Mouse (Mus musculus): ENCODE measurements around the gene Pclo.

GRCm38 (mm10) chr5:14522006-14522405 is 7.3 kb downstream of the Pclo start:
- no peak for TF ChIP-seq CTCF (IDR thresholded peaks at IDR 0.05; ENCODE audit: extremely low read depth, insufficient read depth, low read length)
- no peak for TF ChIP-seq POLR2A (IDR thresholded peaks at IDR 0.05; ENCODE audit: extremely low read depth, insufficient read depth, low read length)

Measured in cortical plate, adult 2 months (tissue).